Mouse (Mus musculus) cerebellum, adult 11 months (tissue): ENCODE measurements around the gene Cd46.

Source experiments
- DNase-seq: peaks from one replicate; pipeline ENCODE4 v3.0.0; 2022

Cd46 gene

GRCm38 (mm10) chr1:195092220-195092720 is at the start of gene Cd46:
TSS of gene Cd46 (minus strand) at chr1:195092249.
- DNase-seq = peak; percentile 12

- no peak for DNase-seq
Observed at GRCm38 (mm10) chr1:195132070-195132469, 40.0 kb upstream of the Cd46 start.

GRCm38 (mm10) chr1:195131675-195132015 is 39.6 kb upstream of the Cd46 start:
- DNase-seq = no peak

- DNase-seq = peak; percentile 73
Observed at GRCm38 (mm10) chr1:195130953-195131674, 39.1 kb upstream of the Cd46 start, which contains the start of gene Cr1l. TSS of gene Cr1l (minus strand) at chr1:195131586.

- DNase-seq = no peak
Observed at GRCm38 (mm10) chr1:195130479-195130878, 38.4 kb upstream of the Cd46 start.

GRCm38 (mm10) chr1:195129867-195130266 is 37.8 kb upstream of the Cd46 start:
- DNase-seq = no peak

- no peak for DNase-seq
Observed at GRCm38 (mm10) chr1:195114414-195114813, 22.4 kb upstream of the Cd46 start.

- DNase-seq = no peak
Observed at GRCm38 (mm10) chr1:195113621-195114020, 21.6 kb upstream of the Cd46 start.

- DNase-seq = no peak
Observed at GRCm38 (mm10) chr1:195100693-195101092, 8.6 kb upstream of the Cd46 start.

GRCm38 (mm10) chr1:195098004-195098403 is 6.0 kb upstream of the Cd46 start:
- no peak for DNase-seq

GRCm38 (mm10) chr1:195091699-195092219 is 290 bp downstream of the Cd46 start:
- no peak for DNase-seq

GRCm38 (mm10) chr1:195082142-195082541 is 9.9 kb downstream of the Cd46 start:
- DNase-seq = no peak

GRCm38 (mm10) chr1:195040437-195040836 is 51.6 kb downstream of the Cd46 start:
- DNase-seq = no peak

- DNase-seq = no peak
Observed at GRCm38 (mm10) chr1:195038386-195038785, 53.7 kb downstream of the Cd46 start.

- DNase-seq = no peak
Observed at GRCm38 (mm10) chr1:195037985-195038384, 54.1 kb downstream of the Cd46 start.

GRCm38 (mm10) chr1:195037483-195037882 is 54.6 kb downstream of the Cd46 start:
- no peak for DNase-seq

GRCm38 (mm10) chr1:195033941-195034340 is 58.1 kb downstream of the Cd46 start:
- no peak for DNase-seq

GRCm38 (mm10) chr1:195032738-195033137 is 59.3 kb downstream of the Cd46 start:
- DNase-seq = no peak

GRCm38 (mm10) chr1:195031786-195032185 is 60.3 kb downstream of the Cd46 start:
- no peak for DNase-seq

GRCm38 (mm10) chr1:195027507-195027906 is 64.5 kb downstream of the Cd46 start:
- DNase-seq = no peak

- DNase-seq = no peak
Observed at GRCm38 (mm10) chr1:195023848-195024247, 68.2 kb downstream of the Cd46 start.

- no peak for DNase-seq
Observed at GRCm38 (mm10) chr1:195021831-195022230, 70.2 kb downstream of the Cd46 start.

- DNase-seq = peak; percentile 32
Observed at GRCm38 (mm10) chr1:195019062-195019600, 72.9 kb downstream of the Cd46 start.
